Mouse (Mus musculus) neural tube, embryonic 14.5 days (tissue): ENCODE measurements around the gene Gsg1l. TPM values are rescaled to one million over a fixed set of nuclear protein-coding genes. Genes with fewer than 3 reads are reported as not detected.
A peak's percentile ranks its signal among the peaks of the same experiment; 100 is the strongest.

Source experiments
- ATAC-seq: fragments of 200-750 bp; cut with Nextera tagmentation; 2 replicates; pipeline ENCODE4 v1.8.0; 2017; ENCODE audit warnings: low read depth, mild to moderate bottlenecking, moderate TSS enrichment, moderate library complexity
- H3K27ac ChIP-seq: fragments of 300-500 bp; sonication (generic); 2 replicates; pipeline ENCODE4 v1.5.1; 2014; ENCODE audit warnings: low read depth, mild to moderate bottlenecking, control low read depth, low read length, moderate library complexity, mixed read lengths
- H3K27me3 ChIP-seq: fragments of 300-500 bp; sonication (generic); 2 replicates; pipeline ENCODE4 v1.6.1; 2014; ENCODE audit warnings: low read length; ENCODE audit not compliant: control insufficient read depth, insufficient read depth
- H3K36me3 ChIP-seq: fragments of 300-500 bp; sonication (generic); 2 replicates; pipeline ENCODE4 v1.6.1; 2014; ENCODE audit warnings: low read length, mixed read lengths; ENCODE audit not compliant: control insufficient read depth, insufficient read depth
- H3K4me1 ChIP-seq: fragments of 300-500 bp; sonication (generic); 2 replicates; pipeline ENCODE4 v1.6.1; 2014; ENCODE audit warnings: low read length; ENCODE audit not compliant: control insufficient read depth, insufficient read depth
- H3K4me2 ChIP-seq: fragments of 300-500 bp; sonication (generic); 2 replicates; pipeline ENCODE4 v1.6.1; 2014; ENCODE audit warnings: mild to moderate bottlenecking, low read depth, low read length, control low read depth
- H3K4me3 ChIP-seq: fragments of 300-500 bp; sonication (generic); 2 replicates; pipeline ENCODE4 v1.5.1; 2014; ENCODE audit warnings: low read depth, low read length, control low read depth, mixed read lengths
- H3K9ac ChIP-seq: fragments of 300-500 bp; sonication (generic); replicated peaks from 2 replicates; pipeline ENCODE4 v1.6.1; 2014; ENCODE audit warnings: low read depth, mild to moderate bottlenecking, control low read depth, low read length, mixed read lengths
- H3K9me3 ChIP-seq: fragments of 300-500 bp; sonication (generic); 2 replicates; pipeline ENCODE4 v1.6.1; 2016; ENCODE audit warnings: low read length; ENCODE audit not compliant: control insufficient read depth
- WGBS: fragments of 180-500 bp; shearing (Covaris S2); extraction: QIAGEN DNeasy Blood & Tissue Kit; methylation state at CpG from one replicate; pipeline ENCODE4 v1.1.7; 2014; 5-methylcytosine and 5-hydroxymethylcytosine counted together
- polyA plus RNA-seq: library from polyadenylated mRNA; unstranded; fragments of >200 nt; fragmentation: Nextera tagmentation; extraction: Ambion mirVana; gene quantifications from 2 replicates; pipeline ENCODE4 v1.2.1, GENCODE M21; 2014

The Gsg1l gene
- polyA plus RNA-seq, 1 experiment from 2014 or later, result 14.5 TPM

DNA sequence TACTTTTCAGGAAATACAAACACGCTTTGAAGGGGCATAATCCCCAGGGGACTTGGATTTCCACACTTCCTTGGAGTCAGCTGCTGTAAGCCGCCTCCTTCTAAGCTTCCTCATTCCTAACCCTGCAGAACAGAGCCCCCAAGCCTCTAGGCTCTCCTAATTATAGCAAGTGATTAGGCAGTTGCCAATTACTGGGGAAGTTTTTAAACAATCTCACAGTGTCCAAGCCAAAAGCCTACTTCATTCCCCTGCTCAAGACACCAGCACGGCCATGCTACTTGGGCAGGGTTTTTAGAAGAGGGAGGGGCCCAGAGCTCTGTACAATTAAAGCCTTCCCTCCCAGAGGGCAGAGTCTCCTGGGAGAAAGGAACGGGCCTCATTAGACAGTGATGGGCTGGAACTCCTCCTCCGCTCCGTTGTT lies 4.1 kb upstream of the Gsg1l start:
- ATAC-seq, result 0 out of 2 replicates have a peak, but pooled peaks have one; percentile 9
- Histone ChIP-seq H3K4me2 (no peak overlapping the region), H3K27me3 (0 out of 2 replicates have a peak, but pooled peaks cover 2% of the 10 kb centered on the region), H3K36me3 (no peaks in the 10 kb centered on the region), H3K4me1 (0 out of 2 replicates have a peak, but pooled peaks cover 3% of the 10 kb centered on the region), H3K4me3 (no peak overlapping the region), H3K9ac (no peak overlapping the region), H3K9me3 (no peaks in the 10 kb centered on the region), H3K27ac (no peak overlapping the region)
- 14% methylated on average over 6 of the region's 6 CpGs for WGBS

DNA sequence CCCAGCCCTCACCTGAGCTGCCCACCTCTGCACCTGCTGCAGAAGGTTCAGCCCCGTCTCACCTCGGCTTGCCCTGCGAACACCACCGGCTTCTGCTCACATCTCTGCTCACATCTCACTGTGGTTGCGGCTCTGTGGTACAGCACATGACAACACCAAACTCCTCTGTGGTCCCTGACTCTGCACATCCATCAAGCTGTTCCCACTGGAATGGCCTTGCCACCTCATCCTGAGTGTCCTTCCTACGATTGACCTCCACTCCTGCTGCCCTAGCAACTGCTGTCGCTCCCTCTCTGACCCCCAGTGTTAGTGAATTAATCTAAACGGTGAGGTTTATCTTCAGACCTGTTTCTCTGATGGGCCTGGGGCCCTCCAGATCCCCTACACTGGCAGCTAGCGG lies 2.9 kb upstream of the Gsg1l start:
- Histone ChIP-seq H3K4me1 (0 out of 2 replicates have a peak, but pooled peaks cover 3% of the 10 kb centered on the region), H3K27ac (no peak overlapping the region), H3K4me2 (no peak overlapping the region), H3K36me3 (no peaks in the 10 kb centered on the region), H3K27me3 (peaks cover 2% of the 10 kb centered on the region; the same call in 1 of the 2 replicates), H3K9me3 (no peaks in the 10 kb centered on the region), H3K4me3 (no peak overlapping the region), H3K9ac (no peak overlapping the region)
- ATAC-seq, result no peak
- WGBS, result 90% methylated on average over 9 of the region's 9 CpGs

DNA sequence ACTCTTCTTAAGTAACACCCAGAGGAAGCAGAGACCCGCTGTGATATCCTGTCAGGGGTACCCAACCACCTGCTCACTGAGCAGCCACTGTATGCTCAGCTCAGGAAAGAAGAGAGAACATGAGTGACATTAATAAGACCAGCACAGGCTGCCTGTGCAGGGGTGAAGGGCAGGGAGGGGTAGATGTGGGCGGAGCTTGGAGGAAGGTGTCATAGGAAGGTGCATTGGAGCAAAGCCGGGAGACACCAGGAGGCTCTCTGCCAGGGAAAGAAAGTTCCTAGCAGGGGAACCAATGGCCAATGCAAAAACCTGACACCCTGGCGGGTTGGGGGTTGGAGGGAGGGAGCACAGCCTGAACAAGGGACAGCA lies 1.8 kb upstream of the Gsg1l start:
- no peak for ATAC-seq
- Histone ChIP-seq H3K9me3 (no peaks in the 10 kb centered on the region), H3K27me3 (peaks cover 2% of the 10 kb centered on the region; the same call in 1 of the 2 replicates), H3K36me3 (no peaks in the 10 kb centered on the region), H3K9ac (no peak overlapping the region), H3K4me2 (no peak overlapping the region), H3K27ac (no peak overlapping the region), H3K4me1 (0 out of 2 replicates have a peak, but pooled peaks cover 3% of the 10 kb centered on the region), H3K4me3 (no peak overlapping the region)
- WGBS, result 12% methylated on average over 4 of the region's 4 CpGs

DNA sequence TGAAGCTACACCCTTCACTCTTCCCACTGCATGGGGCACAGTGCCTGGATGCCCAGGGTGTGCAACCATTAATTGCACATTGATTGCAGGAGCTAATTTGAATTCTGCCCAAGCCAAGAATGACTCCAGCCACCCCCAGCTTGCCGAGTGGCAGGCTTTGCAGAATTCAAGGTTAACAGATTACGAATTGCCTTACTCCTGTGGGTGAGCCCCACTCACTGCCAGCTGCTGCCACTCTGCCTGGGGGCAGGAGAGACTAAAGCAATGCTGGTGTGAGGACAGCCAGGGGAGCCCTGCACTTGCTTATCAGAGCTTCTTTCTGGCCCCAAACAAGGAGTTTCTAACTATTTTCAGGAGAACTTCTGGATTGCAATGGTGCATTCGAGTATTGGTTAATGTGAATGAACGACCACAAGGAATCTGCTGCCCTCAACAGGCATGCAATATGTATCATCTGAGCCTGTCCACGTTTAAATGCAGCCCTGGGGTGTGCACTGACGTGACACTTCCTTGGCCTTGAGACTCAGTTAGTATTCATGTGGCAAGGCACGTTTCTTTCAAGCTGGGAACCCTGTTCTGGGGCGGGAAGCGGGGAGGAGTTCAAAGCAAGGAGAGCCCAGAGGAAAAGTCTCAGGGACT lies 1.2 kb upstream of the Gsg1l start:
- H3K36me3 ChIP-seq, result no peaks in the 10 kb centered on the region
- H3K4me2 ChIP-seq, result no peak overlapping the region
- peaks cover 2% of the 10 kb centered on the region; the same call in 1 of the 2 replicates for H3K27me3 ChIP-seq
- H3K27ac ChIP-seq, result no peak overlapping the region
- 13% methylated on average over 9 of the region's 9 CpGs for WGBS
- no peak overlapping the region for H3K9ac ChIP-seq
- no peaks in the 10 kb centered on the region for H3K9me3 ChIP-seq
- no peak for ATAC-seq
- 0 out of 2 replicates have a peak, but pooled peaks cover 3% of the 10 kb centered on the region for H3K4me1 ChIP-seq
- no peak overlapping the region for H3K4me3 ChIP-seq

DNA sequence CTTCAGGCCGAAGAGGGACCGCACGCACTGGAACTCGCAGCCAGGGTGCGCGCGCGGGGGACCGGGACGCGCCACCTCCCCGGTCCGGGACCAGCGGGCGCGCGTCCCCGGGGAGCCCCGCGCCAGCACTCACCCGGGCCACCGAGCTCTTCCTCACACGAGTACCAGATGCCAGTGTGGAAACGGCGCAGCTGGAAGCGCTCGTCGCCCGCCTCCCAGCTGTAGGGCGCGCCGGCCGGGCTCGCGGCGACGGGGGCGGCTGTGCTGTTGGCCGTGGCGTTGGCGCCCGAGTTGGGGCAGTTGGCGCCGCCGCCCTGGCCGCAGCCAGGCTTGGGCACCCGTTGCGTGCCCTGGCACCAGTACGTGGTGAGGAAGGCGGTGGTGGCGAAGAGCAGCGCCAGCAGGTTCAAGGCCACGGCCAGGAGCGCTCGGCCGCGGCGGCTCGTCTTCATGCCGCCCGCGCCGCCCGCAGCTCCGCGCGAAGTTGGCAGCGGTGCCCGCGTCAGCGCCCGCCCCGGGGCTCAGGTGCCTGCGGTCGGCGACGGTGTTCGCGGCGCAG lies 405 bp downstream of the Gsg1l start:
- peak; percentile 21 for ATAC-seq
- Histone ChIP-seq H3K4me3 (peak overlapping the region; percentile 70), H3K9ac (peak overlapping the region; percentile 72), H3K9me3 (no peaks in the 10 kb centered on the region), H3K4me1 (0 out of 2 replicates have a peak, but pooled peaks cover 3% of the 10 kb centered on the region), H3K4me2 (peak overlapping the region; percentile 85), H3K27ac (peak overlapping the region; percentile 39; the same call in 1 of the 2 replicates), H3K36me3 (no peaks in the 10 kb centered on the region), H3K27me3 (peaks cover 2% of the 10 kb centered on the region; the same call in 1 of the 2 replicates)
- WGBS, result under 1% methylated on average over 55 of the region's 80 CpGs

DNA sequence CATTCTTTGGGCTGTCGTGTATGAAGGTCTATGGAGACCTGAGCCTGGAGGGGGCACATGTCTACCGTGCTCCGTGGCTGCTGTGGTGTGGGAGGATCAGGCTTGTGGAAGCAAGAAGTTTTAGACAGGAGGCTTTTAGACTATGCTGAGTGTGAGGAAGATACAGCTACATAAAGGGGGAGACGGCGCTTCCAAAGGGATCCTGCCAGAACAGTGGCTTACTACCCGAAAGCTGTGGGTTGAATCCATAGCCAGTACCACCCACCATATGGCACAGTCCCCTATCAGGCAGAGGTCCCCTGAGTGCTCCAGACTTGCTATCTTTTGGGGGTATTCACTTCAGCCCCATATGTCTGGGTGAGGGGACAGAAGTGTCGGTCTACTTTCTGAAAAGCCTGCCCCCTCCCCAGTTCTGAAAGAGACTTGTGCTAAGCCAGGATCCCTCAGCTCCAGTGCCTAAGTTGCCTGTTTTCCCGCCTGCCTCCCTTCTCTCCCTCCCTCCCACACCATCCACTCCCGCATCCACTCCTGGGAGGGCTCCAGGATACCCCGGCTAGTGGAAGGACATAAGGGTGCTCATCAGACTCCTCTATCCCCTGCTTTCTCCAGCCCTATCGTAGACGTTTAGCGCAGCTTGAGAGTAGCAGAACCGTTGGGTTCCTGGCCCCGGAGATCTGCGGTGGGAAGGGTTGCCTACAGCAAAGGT lies 1.1 kb downstream of the Gsg1l start:
- Histone ChIP-seq H3K27me3 (peaks cover 2% of the 10 kb centered on the region; the same call in 1 of the 2 replicates), H3K27ac (peak overlapping the region; percentile 39; the same call in 1 of the 2 replicates), H3K9ac (peak overlapping the region; percentile 72), H3K4me2 (peak overlapping the region; percentile 85), H3K9me3 (no peaks in the 10 kb centered on the region), H3K4me1 (0 out of 2 replicates have a peak, but pooled peaks cover 3% of the 10 kb centered on the region), H3K4me3 (peak overlapping the region; percentile 70), H3K36me3 (no peaks in the 10 kb centered on the region)
- WGBS, result 12% methylated on average over 16 of the region's 16 CpGs
- ATAC-seq, result no peak

DNA sequence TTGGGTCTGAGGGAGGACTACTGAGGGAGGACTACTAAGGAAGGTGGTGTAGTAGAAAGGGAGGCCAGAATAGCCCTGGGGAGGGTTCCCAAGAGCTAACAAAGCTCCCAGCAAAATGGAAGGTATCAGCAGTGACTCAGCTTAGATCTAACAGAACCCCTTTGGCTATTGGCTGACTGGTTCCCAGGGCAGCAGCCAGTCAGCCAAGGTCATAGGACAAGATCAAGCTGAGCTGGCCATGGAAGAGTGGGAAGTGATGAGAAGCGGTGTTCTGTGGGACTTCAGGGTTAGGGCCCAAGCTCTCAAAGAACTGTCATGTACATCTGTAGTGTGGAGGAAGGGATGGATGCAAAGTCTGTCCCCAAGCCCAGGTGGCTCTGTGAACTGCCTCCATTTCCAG lies 5.3 kb downstream of the Gsg1l start:
- H3K27me3 ChIP-seq, result no peaks in the 10 kb centered on the region; the same call in 1 of the 2 replicates
- H3K4me1 ChIP-seq, result no peaks in the 10 kb centered on the region
- no peak for ATAC-seq
- 93% methylated on average over 1 of the region's 1 CpGs for WGBS
- H3K9ac ChIP-seq, result no peak overlapping the region
- H3K36me3 ChIP-seq, result no peaks in the 10 kb centered on the region
- H3K9me3 ChIP-seq, result no peaks in the 10 kb centered on the region
- no peak overlapping the region for H3K4me3 ChIP-seq
- H3K27ac ChIP-seq, result no peak overlapping the region
- H3K4me2 ChIP-seq, result no peak overlapping the region

DNA sequence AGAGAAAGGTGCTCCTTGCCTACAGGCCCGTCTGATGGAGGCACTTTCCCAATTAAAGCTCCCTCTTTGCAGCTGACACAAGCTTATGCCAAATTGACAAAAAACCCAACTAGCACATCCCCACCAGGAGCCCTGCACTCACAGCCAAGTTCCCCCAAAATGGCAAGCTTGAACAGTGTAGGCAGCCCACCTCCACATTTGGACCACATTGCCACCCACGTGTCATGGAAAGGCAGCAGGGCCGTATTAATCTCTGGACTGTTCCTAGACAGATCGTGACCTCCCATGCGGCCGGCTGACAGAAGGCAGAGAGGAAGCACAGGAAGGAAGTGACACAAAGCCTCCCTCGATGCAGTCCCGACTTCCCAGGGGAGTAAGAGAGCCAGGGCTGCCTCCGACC lies 7.2 kb downstream of the Gsg1l start:
- Histone ChIP-seq H3K9ac (no peak overlapping the region), H3K36me3 (no peaks in the 10 kb centered on the region)
- 82% methylated on average over 9 of the region's 9 CpGs for WGBS

DNA sequence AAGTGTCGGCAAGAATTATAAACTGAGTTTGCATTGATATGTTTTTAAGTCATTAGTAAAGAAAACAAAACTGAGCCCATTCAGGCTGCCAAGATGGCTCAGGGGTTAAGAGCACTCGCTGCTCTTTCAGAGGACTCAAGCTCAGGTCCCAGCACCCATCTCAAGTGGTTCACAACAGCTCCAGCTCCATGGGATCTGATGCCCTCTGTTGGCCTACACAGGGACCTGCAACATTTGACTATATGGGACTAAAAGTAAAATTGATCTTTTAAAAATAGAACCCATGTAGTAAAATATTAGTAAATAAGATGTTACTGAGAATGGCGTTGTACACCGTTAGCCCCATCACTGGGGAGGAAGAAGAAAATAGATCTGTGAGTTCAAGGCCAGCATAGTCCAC lies 11.9 kb downstream of the Gsg1l start:
- WGBS, result 93% methylated on average over 4 of the region's 4 CpGs
- ATAC-seq, result no peak
- no peak overlapping the region for H3K27ac ChIP-seq
- no peak overlapping the region for H3K9ac ChIP-seq
- H3K4me2 ChIP-seq, result no peak overlapping the region
- H3K27me3 ChIP-seq, result no peaks in the 10 kb centered on the region
- no peaks in the 10 kb centered on the region; the same call in 1 of the 2 replicates for H3K4me1 ChIP-seq
- no peaks in the 10 kb centered on the region for H3K9me3 ChIP-seq
- H3K4me3 ChIP-seq, result no peak overlapping the region
- no peaks in the 10 kb centered on the region for H3K36me3 ChIP-seq

More for the DNA sequence above, 7.2 kb downstream of the Gsg1l start:
- no peaks in the 10 kb centered on the region for H3K27me3 ChIP-seq
- H3K27ac ChIP-seq, result no peak overlapping the region
- no peaks in the 10 kb centered on the region for H3K4me1 ChIP-seq
- no peaks in the 10 kb centered on the region for H3K9me3 ChIP-seq
- no peak overlapping the region for H3K4me2 ChIP-seq
- H3K4me3 ChIP-seq, result no peak overlapping the region
- no peak for ATAC-seq
